In the genomic region with DNA sequence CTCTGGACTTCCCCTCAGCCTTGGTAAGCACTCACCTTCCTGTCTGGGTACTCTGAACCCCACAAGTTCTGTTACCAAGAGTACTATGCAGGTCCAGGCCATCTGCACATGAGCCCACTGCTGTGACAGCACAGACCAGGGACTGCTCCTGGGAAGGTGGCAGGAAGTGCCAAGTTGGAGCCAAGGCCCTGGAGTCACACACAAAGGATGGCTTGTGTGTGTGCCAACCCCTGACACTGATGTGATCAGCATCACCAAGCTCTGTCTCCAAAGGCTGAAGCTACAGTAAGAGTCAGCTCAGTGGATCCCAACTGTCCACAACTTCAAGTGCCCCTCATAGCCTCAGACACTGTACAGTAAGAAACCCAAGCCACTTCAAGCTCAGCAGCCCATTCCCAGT, we compare ENCODE assay signal across 32 mouse cellular contexts. TPM values are rescaled to one million over a fixed set of nuclear protein-coding genes. Genes with fewer than 3 reads are reported as not detected.
DNase-seq lines count a peak whose midpoint lies in the region; ATAC-seq lines count a peak whose summit lies in the region.
"Had no signal": no experiment of that assay in that cellular context is flagged by ENCODE, and none has a peak within 500 bp of the region (broad histone marks: within the 10 kb centered on the region; RNA-seq: fewer than 3 reads in every experiment).

No protein-coding gene starts in this region.

- no peak for DNase-seq in hindbrain, embryonic 10.5 days (ENCODE audit: low spot score)
- DNase-seq in left cerebral cortex, postnatal 4 days, result peak; percentile 48
- no peak for DNase-seq in left cerebral cortex, adult 18-20 months (ENCODE audit: low spot score in 2 of 2)
- DNase-seq in right cerebral cortex, postnatal 10 days (ENCODE audit: low spot score in 2 of 2), result peak; percentile 63 to 74
- DNase-seq in right cerebral cortex, adult 2 months (ENCODE audit: low spot score in 2 of 2), result no peak
- DNase-seq in ovary, postnatal 10 days (ENCODE audit: low spot score), result no peak
- DNase-seq: adrenal gland, adult 2 months; adrenal gland, postnatal 36 days; B cell, adult 2 months; cerebellum, adult 8-10 months; cerebellum, postnatal 36 days; gastrocnemius, postnatal 25 days; heart, adult 18-20 months; heart, postnatal 36 days; kidney, adult 8-10 months; kidney, postnatal 4 days; liver; lung, adult 2 months; lung, postnatal 10 days; retina, postnatal 1 day; thymus, postnatal 4 days had no signal

- no peaks in the 10 kb centered on the region for H3K9me3 ChIP-seq in hindbrain, embryonic 16.5 days (ENCODE audit: control insufficient read depth, low read length)
- peaks cover 7% of the 10 kb centered on the region; the same call in 1 of the 2 replicates for H3K9me3 ChIP-seq in hindbrain, embryonic 10.5 days

- intact Hi-C loops in left cerebral cortex, postnatal 4 days (cut with DNase I), result no loop called here

- H3K4me3 ChIP-seq in hindbrain, embryonic 16.5 days (ENCODE audit: low read length), result no peak overlapping the region
- no peak overlapping the region for H3K4me3 ChIP-seq in hindbrain, embryonic 10.5 days

- H3K4me2 ChIP-seq in hindbrain, embryonic 16.5 days (ENCODE audit: low read length), result no peak overlapping the region
- H3K4me2 ChIP-seq: heart, embryonic 11.5 days had no signal

- no peaks in the 10 kb centered on the region for H3K36me3 ChIP-seq in hindbrain, embryonic 16.5 days (ENCODE audit: control insufficient read depth, insufficient read depth, low read length)
- H3K36me3 ChIP-seq in hindbrain, embryonic 10.5 days, result no peaks in the 10 kb centered on the region

- no peaks in the 10 kb centered on the region for H3K27me3 ChIP-seq in hindbrain, embryonic 16.5 days (replicated peaks; ENCODE audit: control insufficient read depth, insufficient read depth, low read length)
- H3K27me3 ChIP-seq in hindbrain, embryonic 10.5 days (ENCODE audit: insufficient read depth, poor library complexity, severe bottlenecking), result no peaks in the 10 kb centered on the region; the same call in 1 of the 2 replicates

- no peak overlapping the region for H3K27ac ChIP-seq in hindbrain, embryonic 16.5 days (ENCODE audit: low read depth, low read length)
- no peak overlapping the region for H3K27ac ChIP-seq in hindbrain, embryonic 10.5 days
- H3K27ac ChIP-seq: kidney, postnatal 0 days; liver, embryonic 14.5 days; macrophage had no signal

- H3K9ac ChIP-seq in hindbrain, embryonic 16.5 days (ENCODE audit: low read depth, low read length), result no peak overlapping the region
- H3K9ac ChIP-seq: liver, embryonic 14.5 days had no signal

- peak; percentile 79 for ATAC-seq in hindbrain, embryonic 16.5 days
- ATAC-seq: activated CD4-positive, CD25-positive, alpha-beta regulatory T cell, adult 4 months; forebrain, embryonic 14.5 days; intestine, embryonic 16.5 days had no signal

- H3K4me1 ChIP-seq in hindbrain, embryonic 16.5 days (ENCODE audit: control insufficient read depth, insufficient read depth, low read depth, low read length), result peaks cover 3% of the 10 kb centered on the region; the same call in 1 of the 2 replicates
- H3K4me1 ChIP-seq in hindbrain, embryonic 10.5 days (replicated peaks), result peaks cover 28% of the 10 kb centered on the region

RNA-seq across cellular contexts. Expression of gene Gng13, which starts 44.0 kb away (rescaled TPM):
- polyA plus RNA-seq in hindbrain, embryonic 16.5 days (2015; fragmentation: Nextera tagmentation; extraction: Ambion mirVana), result 5.5 and 11.3 TPM in 2 replicates
- 2.4 and 4.4 TPM in 2 replicates for polyA plus RNA-seq in hindbrain, embryonic 10.5 days (2016; fragmentation: Nextera tagmentation; extraction: Ambion mirVana)
- 10 to 100 TPM in 1 of 2 experiments, 1 to 10 TPM in 1; 9.9 to 16.3 TPM for total RNA-seq in left cerebral cortex, postnatal 4 days (2021)
- total RNA-seq in left cerebral cortex, adult 18-20 months (2021), result 100 to 1,000 TPM; 151 to 157 TPM
- total RNA-seq: gastrocnemius, adult 18-20 months; gastrocnemius, postnatal 25 days; megakaryocyte-erythroid progenitor cell, adult 5-6 weeks; monocyte, adult 5-6 weeks had no signal
- polyA plus RNA-seq: activated CD4-positive, CD25-positive, alpha-beta regulatory T cell, adult 4 months; adrenal gland, adult 2 months; liver, embryonic 14.5 days; lung, adult 2 months; macrophage had no signal

RNA-seq across cellular contexts. Expression of gene Chtf18, which starts 54.2 kb away (rescaled TPM):
- 6.4 and 7.4 TPM in 2 replicates for polyA plus RNA-seq in hindbrain, embryonic 16.5 days (2015; fragmentation: Nextera tagmentation; extraction: Ambion mirVana)
- polyA plus RNA-seq in hindbrain, embryonic 10.5 days (2016; fragmentation: Nextera tagmentation; extraction: Ambion mirVana), result 47.2 and 60.4 TPM in 2 replicates
- 1 to 10 TPM; 4.3 to 5.8 TPM for total RNA-seq in left cerebral cortex, postnatal 4 days (2021)
- total RNA-seq in left cerebral cortex, adult 18-20 months (2021), result 1 to 10 TPM; 1.2 to 1.5 TPM

RNA-seq across cellular contexts. Expression of gene Rpusd1, which starts 54.5 kb away (rescaled TPM):
- 32.9 and 33.0 TPM in 2 replicates for polyA plus RNA-seq in hindbrain, embryonic 16.5 days (2015; fragmentation: Nextera tagmentation; extraction: Ambion mirVana)
- polyA plus RNA-seq in hindbrain, embryonic 10.5 days (2016; fragmentation: Nextera tagmentation; extraction: Ambion mirVana), result 22.2 and 24.8 TPM in 2 replicates
- 10 to 100 TPM; 21.1 to 25.4 TPM for total RNA-seq in left cerebral cortex, postnatal 4 days (2021)
- total RNA-seq in left cerebral cortex, adult 18-20 months (2021), result 10 to 100 TPM; 60.9 to 64.4 TPM

Comparison
In these comparisons a context has a peak if more than half of its experiments do, and no peak if none do; other contexts are left out.
1. DNase-seq: peak in left cerebral cortex, postnatal 4 days (single experiment) and right cerebral cortex, postnatal 10 days (2 of 2); none in hindbrain, embryonic 10.5 days (single experiment), left cerebral cortex, adult 18-20 months (0 of 2), right cerebral cortex, adult 2 months (0 of 2) and ovary, postnatal 10 days (single experiment).
2. RNA of gene Gng13, which starts 44.0 kb away (total RNA-seq): 151 to 157 TPM in left cerebral cortex, adult 18-20 months; 9.9 to 16.3 TPM in left cerebral cortex, postnatal 4 days; every median in the first group is over 4 times any median in the second.